Mouse (Mus musculus) adrenal gland, postnatal 25 days (tissue): ENCODE results near the gene Tax1bp3. TPM values are rescaled to one million over a fixed set of nuclear protein-coding genes. Genes with fewer than 3 reads are reported as not detected.

Source experiments
- DNase-seq: peaks from one replicate; pipeline ENCODE4 v3.0.0; 2021; ENCODE audit warnings: mixed read lengths
- total RNA-seq: library from RNA; stranded (reverse); gene quantifications from 2 replicates; pipeline ENCODE4 v1.2.3, GENCODE M21; 2021

The Tax1bp3 gene
- total RNA-seq, 1 experiment from 2014 or later: 79.4 TPM

DNA sequence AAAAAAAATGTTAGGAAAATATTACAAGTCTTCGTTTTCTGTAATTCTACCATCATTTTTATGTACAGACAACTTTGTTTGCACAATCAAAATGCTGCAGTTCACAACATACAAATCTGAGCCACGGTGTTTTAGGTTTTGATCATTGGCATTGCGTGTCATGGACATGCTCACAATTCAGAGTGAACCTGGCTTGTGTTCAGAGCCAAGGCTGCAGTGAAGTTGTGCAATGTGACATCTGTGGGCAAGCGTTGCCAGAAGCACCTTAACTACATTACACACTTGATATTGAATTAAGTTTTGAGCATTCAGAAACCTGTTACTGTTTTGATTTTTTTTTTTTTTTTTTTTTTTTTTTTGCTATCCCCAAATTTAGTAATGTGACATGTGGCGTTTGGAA lies 53.2 kb downstream of the Tax1bp3 start:
- no peak for DNase-seq

DNA sequence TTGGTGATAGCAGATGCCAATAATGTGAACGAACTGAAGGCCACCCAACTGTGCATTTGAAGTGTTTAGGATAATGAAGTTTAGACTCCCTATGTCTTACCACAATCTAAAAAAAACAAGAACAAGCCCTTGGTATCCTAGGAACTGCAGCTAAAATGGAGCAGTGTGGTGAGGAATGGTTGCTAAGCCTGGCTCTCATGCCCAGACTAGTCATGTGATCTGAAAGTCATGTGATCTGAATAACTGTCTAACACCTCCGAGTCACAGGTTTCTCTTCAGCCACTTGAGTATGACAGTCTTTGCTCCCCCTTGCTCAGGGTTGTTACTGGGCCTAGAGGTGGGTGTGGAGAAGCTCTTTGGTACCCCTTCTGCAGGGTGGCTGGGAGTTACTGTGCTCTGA lies 55.6 kb downstream of the Tax1bp3 start:
- no peak for DNase-seq

Other genes starting within 250 kb of the Tax1bp3 start
- 5.4 and 6.3 TPM in 2 replicates for gene Atp2a3, start 215.9 kb upstream of the Tax1bp3 start, total RNA-seq
- 0.15 TPM in 1 of 2 replicates, not detected in the other for gene P2rx1, start 178.0 kb upstream of the Tax1bp3 start, total RNA-seq
- gene Camkk1, start 158.1 kb upstream of the Tax1bp3 start, total RNA-seq: 2.6 and 3.1 TPM in 2 replicates
- gene Ncbp3, start 129.3 kb upstream of the Tax1bp3 start, total RNA-seq: 10.8 and 15.1 TPM in 2 replicates
- 0.30 and 0.33 TPM in 2 replicates for gene Itgae, start 86.5 kb upstream of the Tax1bp3 start, total RNA-seq
- 1.4 and 1.6 TPM in 2 replicates for gene Haspin, start 38.8 kb upstream of the Tax1bp3 start, total RNA-seq
- gene P2rx5, start 16.7 kb upstream of the Tax1bp3 start, total RNA-seq: 5.8 and 7.8 TPM in 2 replicates
- gene Emc6, start within 50 bp of the Tax1bp3 start, total RNA-seq: 63.4 and 73.4 TPM in 2 replicates
- 17.4 and 20.6 TPM in 2 replicates for gene Ctns, start 22.0 kb downstream of the Tax1bp3 start, total RNA-seq
- 9.9 and 13.8 TPM in 2 replicates for gene Shpk, start 22.4 kb downstream of the Tax1bp3 start, total RNA-seq
- gene Trpv1, start 57.2 kb downstream of the Tax1bp3 start, total RNA-seq: 0.46 TPM in 1 of 2 replicates, not detected in the other
- gene Trpv3, start 90.3 kb downstream of the Tax1bp3 start, total RNA-seq: 0.27 TPM in 1 of 2 replicates, not detected in the other
- gene Aspa, start 152.5 kb downstream of the Tax1bp3 start, total RNA-seq: 8.5 and 9.4 TPM in 2 replicates
- gene Gm49340, start 152.7 kb downstream of the Tax1bp3 start, total RNA-seq: not detected in 2 replicates
- 0.73 TPM in 1 of 2 replicates, not detected in the other for gene Spata22, start 152.7 kb downstream of the Tax1bp3 start, total RNA-seq
- not detected in 2 replicates for gene Olfr20, start 173.7 kb downstream of the Tax1bp3 start, total RNA-seq
- gene Olfr376, start 194.2 kb downstream of the Tax1bp3 start, total RNA-seq: not detected in 2 replicates
- gene Olfr1, start 222.5 kb downstream of the Tax1bp3 start, total RNA-seq: not detected in 2 replicates